Mouse (Mus musculus) megakaryocyte progenitor cell, adult 5-6 weeks (primary cell): ENCODE measurements around the gene Smc4. TPM values are rescaled to one million over a fixed set of nuclear protein-coding genes. Genes with fewer than 3 reads are reported as not detected.
"Not testable (repeated sequence)": the region's sequence is repeated elsewhere in the genome, so short reads cannot be mapped to it uniquely, and the experiment has no call there.

ENCODE experiments used
- ATAC-seq: replicated peaks from 2 replicates; pipeline ENCODE4 v1.8.0; 2016; ENCODE audit warnings: mild to moderate bottlenecking, moderate TSS enrichment, inconsistent platforms; ENCODE audit not compliant: poor library complexity
- total RNA-seq, 2 experiments: library from RNA; stranded (forward) in 1 of 2; stranded (reverse) in 1 of 2; fragments of 157-497, 149-512 nt in 1 of 2; fragments of 200-1000 nt in 1 of 2; gene quantifications; 2 replicates each; pipeline versions ENCODE4 v1.2.3 to v1.2.4; 2015 to 2017

The Smc4 gene
- total RNA-seq, 2 experiments from 2014 or later: 351 to 603 TPM

DNA sequence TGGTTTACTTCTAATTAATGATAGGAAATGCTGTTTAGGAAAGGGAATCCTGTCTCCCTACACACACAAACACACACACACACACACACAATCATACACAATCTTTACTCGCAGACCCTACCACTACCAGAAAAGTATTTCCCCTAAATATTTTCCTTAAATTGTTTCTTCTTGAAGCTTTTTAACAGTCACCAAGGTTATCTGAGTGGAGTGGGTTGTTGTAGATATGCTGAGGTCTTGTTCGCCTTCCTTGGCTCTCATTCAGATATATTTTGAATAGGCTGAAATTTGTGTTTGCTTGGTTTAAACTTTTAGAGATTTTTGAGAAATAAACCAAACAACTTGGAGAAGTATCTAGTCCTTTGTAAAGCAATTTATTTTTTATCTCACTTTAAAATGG, 4.3 kb downstream of the Smc4 start:
- ATAC-seq: no peak

- ATAC-seq: peak; percentile 44
These were observed 12.6 kb downstream of the Smc4 start for GRCm38 (mm10) chr3:69017181-69017580.

DNA sequence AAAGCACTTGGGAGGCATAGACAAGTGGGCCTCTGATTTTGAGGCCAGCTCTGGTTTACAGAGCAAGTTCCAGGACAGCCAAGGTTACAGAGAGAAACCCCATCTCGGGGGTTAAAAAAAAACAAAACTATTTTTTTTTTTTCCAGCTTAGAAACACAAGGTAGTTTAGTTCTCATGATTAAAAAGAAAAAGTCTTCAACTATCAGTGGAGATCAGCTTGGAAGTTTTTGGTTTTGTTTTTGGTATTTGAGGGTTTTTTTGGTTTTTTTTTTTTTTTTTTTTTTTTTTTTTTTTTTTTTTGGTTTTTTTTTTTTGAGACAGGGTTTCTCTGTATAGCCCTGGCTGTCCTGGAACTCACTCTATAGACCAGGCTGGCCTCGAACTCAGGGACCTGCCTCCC, 14.1 kb downstream of the Smc4 start:
- ATAC-seq: not testable (repeated sequence)

GRCm38 (mm10) chr3:69020285-69020684, 15.7 kb downstream of the Smc4 start:
- ATAC-seq: peak; percentile 95

- ATAC-seq: no peak
These were observed 16.2 kb downstream of the Smc4 start for GRCm38 (mm10) chr3:69020764-69021163.

DNA sequence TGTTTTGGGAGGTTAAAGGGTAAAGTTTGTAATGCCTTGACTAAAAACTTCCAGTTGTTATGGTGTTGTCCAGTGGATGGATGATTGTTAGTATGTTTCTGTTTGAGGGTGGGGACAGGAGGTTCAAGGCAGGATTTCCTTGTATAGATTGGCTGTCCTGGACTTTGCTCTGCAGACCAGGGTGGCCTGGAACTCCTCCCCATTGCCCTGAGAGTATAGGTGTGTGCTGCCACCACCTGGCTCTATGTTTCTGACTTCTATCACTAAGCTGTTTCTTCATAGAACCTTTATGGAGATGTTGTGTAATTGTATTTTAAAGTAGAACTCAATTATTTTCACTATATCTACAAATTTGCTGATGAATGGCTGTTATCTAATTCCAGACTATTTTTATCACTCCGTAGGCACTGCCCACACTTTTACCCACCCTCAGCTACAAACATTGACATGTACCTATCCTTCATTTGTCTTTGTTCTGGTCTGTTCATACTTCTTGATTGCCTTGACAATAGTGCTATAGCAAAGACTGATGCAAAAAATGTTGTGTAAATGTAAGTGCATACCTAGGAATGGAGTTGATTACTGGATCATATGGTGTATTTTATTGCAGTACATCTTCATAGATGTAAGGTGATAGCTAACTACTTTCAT, 21.7 kb downstream of the Smc4 start:
- no peak for ATAC-seq

DNA sequence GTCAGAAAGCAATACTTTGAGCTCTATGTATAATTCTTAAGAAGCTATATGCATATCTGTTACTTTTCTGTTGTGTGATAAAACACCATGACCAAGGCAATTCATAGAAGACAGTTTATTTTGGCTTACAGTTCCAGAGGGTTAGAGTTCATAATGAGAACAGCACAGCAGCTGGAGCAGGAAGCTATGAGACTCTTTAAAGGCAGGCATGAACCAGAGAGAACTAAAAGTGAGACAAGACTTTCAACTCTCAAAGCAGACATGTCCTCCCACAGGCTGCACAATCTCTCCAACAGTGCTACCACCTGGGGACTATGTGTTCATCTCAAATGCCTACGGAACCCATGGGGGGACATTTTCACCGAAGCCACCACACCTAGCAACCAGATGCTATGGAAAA, 35.6 kb downstream of the Smc4 start:
- ATAC-seq: no peak

- ATAC-seq: peak; percentile 44
These were observed 36.8 kb downstream of the Smc4 start for GRCm38 (mm10) chr3:69041298-69041697.

GRCm38 (mm10) chr3:69044167-69044591, 39.6 kb downstream of the Smc4 start:
- peak; percentile 17 for ATAC-seq

GRCm38 (mm10) chr3:69044645-69045399, 40.3 kb downstream of the Smc4 start, which contains the start of gene Trim59:
Gene Trim59 (minus strand): TSS chr3:69044755.
- ATAC-seq: peak; percentile 78

DNA sequence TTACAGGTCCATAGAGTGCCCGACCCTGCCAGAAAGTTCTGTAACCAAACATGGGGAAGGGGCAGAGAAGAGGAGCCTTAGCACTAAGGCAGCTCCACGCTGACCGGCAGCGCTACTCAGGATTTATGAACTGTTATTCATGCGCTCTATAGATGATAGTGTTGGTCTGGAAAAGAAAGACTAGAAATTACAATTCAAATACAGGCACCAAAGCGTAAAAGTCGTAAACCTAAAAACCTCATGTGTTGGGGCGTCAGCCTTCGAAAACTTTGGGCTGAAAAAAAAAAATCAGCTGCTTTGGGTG, 40.8 kb downstream of the Smc4 start:
- 0 out of 2 replicates have a peak, but pooled peaks have one; percentile 2 for ATAC-seq

- ATAC-seq: no peak
These were observed 41.2 kb downstream of the Smc4 start for GRCm38 (mm10) chr3:69045750-69046149.

GRCm38 (mm10) chr3:69046509-69046908, 42.0 kb downstream of the Smc4 start:
- no peak for ATAC-seq

GRCm38 (mm10) chr3:69047684-69048083, 43.1 kb downstream of the Smc4 start:
- no peak for ATAC-seq

GRCm38 (mm10) chr3:69049011-69049410, 44.5 kb downstream of the Smc4 start:
- ATAC-seq: no peak

DNA sequence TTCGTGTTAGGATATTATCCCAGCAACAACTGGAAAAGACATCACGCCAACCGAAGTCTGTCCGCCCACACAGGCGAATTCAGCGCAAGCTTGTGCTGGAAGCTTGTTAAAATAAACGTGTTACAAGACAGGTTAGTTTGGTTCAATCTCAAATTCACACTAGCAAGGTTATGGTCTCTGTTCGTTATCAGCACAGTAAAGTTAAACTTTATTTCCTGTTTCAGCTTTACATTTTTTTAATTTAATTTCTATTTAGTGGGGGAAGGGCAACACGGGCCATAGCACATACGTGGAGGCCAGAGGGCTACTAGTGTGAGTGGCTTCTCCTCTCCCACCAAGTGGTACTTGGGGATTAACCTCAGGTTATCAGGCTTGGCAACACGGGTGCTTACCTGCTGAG, 47.4 kb downstream of the Smc4 start:
- no peak for ATAC-seq

GRCm38 (mm10) chr3:69054760-69055432, 50.4 kb downstream of the Smc4 start:
- peak; percentile 98 for ATAC-seq

GRCm38 (mm10) chr3:69055871-69056270, 51.3 kb downstream of the Smc4 start:
- no peak for ATAC-seq

DNA sequence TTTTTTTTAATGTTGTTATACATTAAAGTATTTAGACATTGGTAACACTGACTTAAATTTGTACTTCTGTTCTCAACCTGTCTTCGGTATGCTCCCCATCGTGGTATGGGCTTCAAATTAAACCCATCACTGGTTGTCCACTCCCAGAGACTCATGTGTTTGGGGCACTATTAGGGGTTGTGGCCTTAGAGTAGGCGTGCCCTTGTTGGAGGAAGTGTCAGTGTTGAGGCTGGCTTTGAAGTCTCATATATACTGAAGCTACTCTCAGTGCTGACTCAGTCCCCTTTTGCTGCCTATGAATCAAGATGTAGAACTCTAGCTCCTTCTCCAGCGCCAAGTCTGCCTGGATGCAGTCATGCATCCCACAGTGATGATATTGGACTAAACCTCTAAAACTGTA, 56.1 kb downstream of the Smc4 start:
- ATAC-seq: no peak

DNA sequence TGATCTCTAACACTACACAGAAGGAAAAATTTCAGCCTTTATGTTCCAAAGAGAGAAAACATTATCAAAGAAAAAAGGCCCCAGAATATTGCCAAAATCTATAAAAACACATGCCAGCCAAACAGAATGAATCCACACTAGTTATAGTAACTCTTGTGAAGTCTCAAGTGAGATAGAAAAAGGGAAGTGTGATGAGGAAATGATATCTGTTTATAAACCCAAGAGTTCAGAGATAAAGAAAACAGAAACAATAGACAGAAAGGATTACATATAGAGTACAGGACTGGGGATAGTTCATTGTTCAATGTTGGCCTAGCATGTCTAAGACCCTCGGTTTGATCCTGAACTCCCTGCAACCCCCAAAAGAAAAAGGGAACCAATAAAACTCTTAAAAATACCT, 58.2 kb downstream of the Smc4 start:
- ATAC-seq: peak; percentile 78

- ATAC-seq: peak; percentile 58
These were observed 59.5 kb downstream of the Smc4 start for GRCm38 (mm10) chr3:69064005-69064404.
